In genomic region chr1:75191258-75191621, GRCm38 (mm10) we compare ENCODE assay signal across 8 mouse cellular contexts. TPM values are rescaled to one million over a fixed set of nuclear protein-coding genes. Genes with fewer than 3 reads are reported as not detected.
A peak's percentile ranks its signal among the peaks of the same experiment; 100 is the strongest.
DNase-seq lines count a peak whose midpoint lies in the region; ATAC-seq and TF ChIP-seq lines count a peak whose summit lies in the region.

No protein-coding gene starts in this region.

- 33% methylated on average over 5 of the region's 5 CpGs for WGBS in lung, embryonic 15.5 days
- 40% methylated on average over 5 of the region's 5 CpGs for WGBS in intestine, postnatal 0 days
- WGBS in neural tube, embryonic 14.5 days, result 60% methylated on average over 4 of the region's 5 CpGs

- H3K4me1 ChIP-seq in lung, embryonic 15.5 days, result peaks cover 19% of the 10 kb centered on the region
- H3K4me1 ChIP-seq in intestine, postnatal 0 days (replicated peaks; ENCODE audit: control insufficient read depth, insufficient read depth, low read length), result peaks cover 4% of the 10 kb centered on the region; the same call in 1 of the 2 replicates
- H3K4me1 ChIP-seq in neural tube, embryonic 14.5 days (ENCODE audit: control insufficient read depth, insufficient read depth, low read length), result peaks cover 15% of the 10 kb centered on the region; the same call in 1 of the 2 replicates

- peaks cover 18% of the 10 kb centered on the region for H3K36me3 ChIP-seq in lung, embryonic 15.5 days
- H3K36me3 ChIP-seq in intestine, postnatal 0 days (ENCODE audit: control insufficient read depth, insufficient read depth), result peaks cover 39% of the 10 kb centered on the region
- peaks cover 13% of the 10 kb centered on the region; the same call in 1 of the 2 replicates for H3K36me3 ChIP-seq in neural tube, embryonic 14.5 days (ENCODE audit: control insufficient read depth, insufficient read depth, low read length)

- H3K9me3 ChIP-seq in lung, embryonic 15.5 days, result no peaks in the 10 kb centered on the region
- no peaks in the 10 kb centered on the region for H3K9me3 ChIP-seq in intestine, postnatal 0 days (ENCODE audit: control insufficient read depth)
- H3K9me3 ChIP-seq in neural tube, embryonic 14.5 days (ENCODE audit: control insufficient read depth, low read length), result no peaks in the 10 kb centered on the region

- H3K9ac ChIP-seq in lung, embryonic 15.5 days, result peak overlapping the region; percentile 88
- H3K9ac ChIP-seq in intestine, postnatal 0 days (ENCODE audit: low read depth, low read length), result peak overlapping the region; percentile 82
- peak overlapping the region; percentile 92 for H3K9ac ChIP-seq in neural tube, embryonic 14.5 days (replicated peaks; ENCODE audit: low read depth, low read length)

- H3K27me3 ChIP-seq in lung, embryonic 15.5 days, result no peaks in the 10 kb centered on the region
- H3K27me3 ChIP-seq in intestine, postnatal 0 days (replicated peaks; ENCODE audit: control insufficient read depth, insufficient read depth, low read length), result no peaks in the 10 kb centered on the region
- H3K27me3 ChIP-seq in neural tube, embryonic 14.5 days (ENCODE audit: control insufficient read depth, insufficient read depth, low read length), result no peaks in the 10 kb centered on the region; the same call in 1 of the 2 replicates

- peak overlapping the region; percentile 70 for H3K27ac ChIP-seq in lung, embryonic 15.5 days
- H3K27ac ChIP-seq in intestine, postnatal 0 days (ENCODE audit: low read depth, low read length), result peak overlapping the region; percentile 79; the same call in 1 of the 2 replicates
- peak overlapping the region; percentile 95 for H3K27ac ChIP-seq in neural tube, embryonic 14.5 days (ENCODE audit: low read depth, low read length)

- no peak for TF ChIP-seq CTCF in intestine, postnatal 0 days (IDR thresholded peaks at IDR 0.05; ENCODE audit: low read depth)

- H3K4me3 ChIP-seq in lung, embryonic 15.5 days, result peak overlapping the region; percentile 87
- peak overlapping the region; percentile 91 for H3K4me3 ChIP-seq in intestine, postnatal 0 days (ENCODE audit: low read depth, low read length)
- H3K4me3 ChIP-seq in neural tube, embryonic 14.5 days (ENCODE audit: low read depth, low read length), result peak overlapping the region; percentile 82

- peak overlapping the region; percentile 90 for H3K4me2 ChIP-seq in lung, embryonic 15.5 days
- peak overlapping the region; percentile 92 for H3K4me2 ChIP-seq in intestine, postnatal 0 days (replicated peaks; ENCODE audit: low read depth)
- peak overlapping the region; percentile 97 for H3K4me2 ChIP-seq in neural tube, embryonic 14.5 days (ENCODE audit: low read depth, low read length)

- ATAC-seq in lung, embryonic 15.5 days (ENCODE audit: borderline replicate concordance, extremely low read depth, low FRiP score, low TSS enrichment), result peak; percentile 39; the same call in 1 of the 2 replicates
- peak; percentile 8 for ATAC-seq in erythroblast, adult 5-6 weeks (replicated peaks; ENCODE audit: low FRiP score, poor library complexity, severe bottlenecking)
- ATAC-seq in intestine, postnatal 0 days, result no peak
- no peak for ATAC-seq in neural tube, embryonic 14.5 days (ENCODE audit: low read depth)

- no peak for DNase-seq in lung, postnatal 10 days
- DNase-seq in left cerebral cortex, adult 8-10 months (ENCODE audit: low spot score in 2 of 2), result no peak
- no peak for DNase-seq in layer of hippocampus, postnatal 25 days (ENCODE audit: extremely low spot score in 1 of 2, low spot score in 1 of 2)
- DNase-seq in cerebellum, adult 11-12 months, result no peak

RNA-seq across cellular contexts. Expression of gene Ankzf1, which starts 0.7 kb away (rescaled TPM):
- 21.8 and 23.2 TPM in 2 replicates for polyA plus RNA-seq in lung, embryonic 15.5 days (2015; fragmentation: Nextera tagmentation; extraction: Ambion mirVana)
- 8.3 and 10.4 TPM in 2 replicates for total RNA-seq in erythroblast, adult 5-6 weeks (2015; ENCODE audit: low replicate concordance)
- 34.5 and 39.0 TPM in 2 replicates for total RNA-seq in erythroblast, adult 5-6 weeks (2017; ENCODE audit: low replicate concordance)
- polyA plus RNA-seq in intestine, postnatal 0 days (2015; fragmentation: Nextera tagmentation; extraction: Ambion mirVana), result 10.7 and 10.8 TPM in 2 replicates
- 20.0 and 20.2 TPM in 2 replicates for polyA plus RNA-seq in neural tube, embryonic 14.5 days (2014; fragmentation: Nextera tagmentation; extraction: Ambion mirVana)
- 10 to 100 TPM; 20.3 to 26.4 (median 26.0) TPM for total RNA-seq in left cerebral cortex, adult 8-10 months (2022)
- total RNA-seq in layer of hippocampus, postnatal 25 days (2021), result 10 to 100 TPM; 19.4 to 24.0 TPM

RNA-seq across cellular contexts. Expression of gene Atg9a, which starts 0.8 kb away (rescaled TPM):
- 21.9 and 27.6 TPM in 2 replicates for polyA plus RNA-seq in lung, embryonic 15.5 days (2015; fragmentation: Nextera tagmentation; extraction: Ambion mirVana)
- total RNA-seq in erythroblast, adult 5-6 weeks (2015; ENCODE audit: low replicate concordance), result 107 and 131 TPM in 2 replicates
- total RNA-seq in erythroblast, adult 5-6 weeks (2017; ENCODE audit: low replicate concordance), result 137 and 142 TPM in 2 replicates
- 23.5 and 25.2 TPM in 2 replicates for polyA plus RNA-seq in intestine, postnatal 0 days (2015; fragmentation: Nextera tagmentation; extraction: Ambion mirVana)
- 50.5 and 51.3 TPM in 2 replicates for polyA plus RNA-seq in neural tube, embryonic 14.5 days (2014; fragmentation: Nextera tagmentation; extraction: Ambion mirVana)
- 100 to 1,000 TPM; 114 to 124 (median 118) TPM for total RNA-seq in left cerebral cortex, adult 8-10 months (2022)
- 100 to 1,000 TPM; 119 to 121 TPM for total RNA-seq in layer of hippocampus, postnatal 25 days (2021)

RNA-seq across cellular contexts. Expression of gene Abcb6, which starts 11.0 kb away (rescaled TPM):
- polyA plus RNA-seq in lung, embryonic 15.5 days (2015; fragmentation: Nextera tagmentation; extraction: Ambion mirVana), result 16.1 and 17.1 TPM in 2 replicates
- 78.2 and 93.0 TPM in 2 replicates for total RNA-seq in erythroblast, adult 5-6 weeks (2015; ENCODE audit: low replicate concordance)
- 62.9 and 70.7 TPM in 2 replicates for total RNA-seq in erythroblast, adult 5-6 weeks (2017; ENCODE audit: low replicate concordance)
- polyA plus RNA-seq in intestine, postnatal 0 days (2015; fragmentation: Nextera tagmentation; extraction: Ambion mirVana), result 13.9 and 17.1 TPM in 2 replicates
- 38.3 and 49.1 TPM in 2 replicates for polyA plus RNA-seq in neural tube, embryonic 14.5 days (2014; fragmentation: Nextera tagmentation; extraction: Ambion mirVana)
- total RNA-seq in left cerebral cortex, adult 8-10 months (2022), result 10 to 100 TPM; 26.2 to 29.9 (median 28.8) TPM
- total RNA-seq in layer of hippocampus, postnatal 25 days (2021), result 10 to 100 TPM; 25.2 to 28.0 TPM

RNA-seq across cellular contexts. Expression of gene Glb1l, which starts 19.4 kb away (rescaled TPM):
- polyA plus RNA-seq in lung, embryonic 15.5 days (2015; fragmentation: Nextera tagmentation; extraction: Ambion mirVana), result 16.2 and 16.6 TPM in 2 replicates
- total RNA-seq in erythroblast, adult 5-6 weeks (2015; ENCODE audit: low replicate concordance), result 12.3 and 12.9 TPM in 2 replicates
- 8.1 and 8.6 TPM in 2 replicates for total RNA-seq in erythroblast, adult 5-6 weeks (2017; ENCODE audit: low replicate concordance)
- polyA plus RNA-seq in intestine, postnatal 0 days (2015; fragmentation: Nextera tagmentation; extraction: Ambion mirVana), result 3.6 and 3.7 TPM in 2 replicates
- polyA plus RNA-seq in neural tube, embryonic 14.5 days (2014; fragmentation: Nextera tagmentation; extraction: Ambion mirVana), result 15.6 and 17.3 TPM in 2 replicates
- total RNA-seq in left cerebral cortex, adult 8-10 months (2022), result 10 to 100 TPM; 14.0 to 18.3 (median 14.9) TPM
- 10 to 100 TPM; 12.6 to 14.4 TPM for total RNA-seq in layer of hippocampus, postnatal 25 days (2021)

RNA-seq across cellular contexts. Expression of gene Stk16, which starts 19.4 kb away (rescaled TPM):
- 136 and 137 TPM in 2 replicates for polyA plus RNA-seq in lung, embryonic 15.5 days (2015; fragmentation: Nextera tagmentation; extraction: Ambion mirVana)
- 50.4 and 76.9 TPM in 2 replicates for total RNA-seq in erythroblast, adult 5-6 weeks (2015; ENCODE audit: low replicate concordance)
- total RNA-seq in erythroblast, adult 5-6 weeks (2017; ENCODE audit: low replicate concordance), result 31.3 and 50.2 TPM in 2 replicates
- 50.5 and 54.4 TPM in 2 replicates for polyA plus RNA-seq in intestine, postnatal 0 days (2015; fragmentation: Nextera tagmentation; extraction: Ambion mirVana)
- 125 and 129 TPM in 2 replicates for polyA plus RNA-seq in neural tube, embryonic 14.5 days (2014; fragmentation: Nextera tagmentation; extraction: Ambion mirVana)
- total RNA-seq in left cerebral cortex, adult 8-10 months (2022), result 10 to 100 TPM; 73.9 to 82.8 (median 80.2) TPM
- 10 to 100 TPM; 88.3 to 92.4 TPM for total RNA-seq in layer of hippocampus, postnatal 25 days (2021)

Comparison
In these comparisons a context has a peak if more than half of its experiments do, and no peak if none do; other contexts are left out.
1. ATAC-seq: peak in lung, embryonic 15.5 days (single experiment) and erythroblast, adult 5-6 weeks (single experiment); none in intestine, postnatal 0 days (single experiment) and neural tube, embryonic 14.5 days (single experiment).
2. Peak in every context shown above with its lines, with median percentiles within 50 percentile points of each other: H3K27ac ChIP-seq, H3K4me2 ChIP-seq, H3K4me3 ChIP-seq and H3K9ac ChIP-seq.